Mouse (Mus musculus): ENCODE measurements at regions not wholly inside any gene's neighbourhood (a gene's known extent, or its start where the extent isn't known, plus 50 kb on each side); places are given as distances from the start of the nearest gene placed in this dataset.

DNA sequence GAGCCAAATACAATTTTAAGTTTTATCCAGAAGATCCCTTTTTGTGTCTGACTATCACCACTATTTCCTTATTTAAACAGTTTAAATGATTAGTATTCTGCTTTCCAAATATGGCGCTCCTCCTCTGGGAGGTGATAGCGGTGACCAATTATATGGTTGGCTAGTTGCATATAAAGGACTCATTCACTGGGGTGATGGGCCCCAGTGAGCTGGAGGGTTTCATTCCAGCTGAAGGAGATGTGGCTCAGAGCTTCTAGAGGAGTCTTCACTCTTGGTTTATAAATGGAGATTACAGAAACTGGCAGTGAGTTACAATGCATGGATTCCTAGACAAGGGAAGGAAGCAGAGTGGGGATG lies 50.7 kb upstream of the Gm7361 start:
- no peak for DNase-seq (ENCODE audit: low spot score in 2 of 2)

DNA sequence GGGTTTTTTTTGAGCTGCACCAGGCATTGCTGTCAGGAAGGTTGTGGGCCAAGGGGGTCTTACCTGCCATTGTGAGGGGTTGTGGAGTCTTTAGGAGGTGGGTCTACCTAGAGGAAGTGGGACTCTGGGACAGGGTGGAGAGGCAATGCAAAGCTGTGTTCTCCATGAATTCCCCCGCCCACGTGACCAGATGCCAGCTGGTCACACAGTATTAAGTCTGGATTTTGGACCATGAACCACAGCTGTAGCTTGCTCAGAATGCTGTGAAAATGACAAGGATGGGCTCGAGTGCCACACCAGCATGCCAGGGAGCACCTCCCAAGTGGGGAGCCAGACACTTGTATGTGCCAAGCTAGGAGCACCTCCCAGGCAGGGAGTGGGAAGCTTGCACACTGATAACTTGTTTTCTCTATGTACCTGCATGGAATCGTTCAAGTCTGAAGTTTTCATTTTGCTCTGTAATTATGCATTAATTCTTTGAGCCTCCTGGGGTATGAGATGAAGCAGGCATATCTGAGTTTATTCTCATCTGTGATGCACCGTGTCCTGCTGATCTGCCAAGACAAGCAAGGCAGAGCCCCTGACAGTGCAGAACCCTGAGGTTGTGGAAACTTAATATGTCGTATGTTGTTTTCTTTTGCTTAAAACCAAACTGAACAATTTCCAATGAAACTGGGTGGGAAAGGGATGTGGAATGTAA lies 51.3 kb upstream of the Gm7361 start:
- DNase-seq (ENCODE audit: low spot score in 2 of 2), result no peak

DNA sequence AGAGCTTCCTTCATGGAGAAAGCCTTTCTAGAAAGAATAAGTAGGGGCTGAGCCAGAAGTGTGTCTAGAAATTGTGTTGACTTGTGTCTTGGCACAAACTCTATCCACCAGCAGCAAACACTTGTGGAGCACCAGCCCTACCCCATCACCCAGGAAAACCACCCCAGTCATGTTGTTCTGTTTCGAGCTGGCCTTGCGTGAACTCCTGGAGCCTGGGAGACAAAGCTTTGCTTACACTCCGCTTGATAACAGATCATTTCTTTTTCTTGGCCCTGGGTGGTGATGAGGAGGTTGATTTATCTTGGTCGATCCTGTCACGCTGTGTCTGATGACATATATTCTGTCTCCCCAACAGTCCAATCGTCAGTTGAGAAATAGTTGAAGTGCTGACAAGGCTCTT lies 55.0 kb upstream of the Gm7361 start:
- DNase-seq (ENCODE audit: low spot score in 2 of 2), result no peak

DNA sequence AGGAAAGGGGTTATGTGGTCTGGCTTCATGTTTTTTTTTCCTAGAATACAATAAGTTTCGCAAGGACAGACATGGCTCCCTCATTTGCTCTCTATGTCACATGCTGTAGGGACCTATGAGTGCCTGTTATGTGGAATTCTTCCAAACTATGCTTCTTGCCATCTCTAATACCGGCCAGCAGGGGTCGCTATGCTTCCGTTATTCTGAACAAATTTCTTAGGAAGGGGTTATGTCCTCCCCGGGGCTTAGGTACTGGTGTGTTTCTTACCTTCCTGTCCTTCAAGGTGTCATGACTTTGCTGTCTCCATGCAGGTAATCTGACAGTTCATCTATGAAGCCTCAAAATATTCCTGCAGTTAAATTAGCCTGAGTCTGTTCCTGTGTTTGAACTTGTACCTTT lies 68.1 kb upstream of the Gm7361 start:
- peak in 1 of 2 experiments; percentile 7 for DNase-seq (ENCODE audit: low spot score in 2 of 2)

DNA sequence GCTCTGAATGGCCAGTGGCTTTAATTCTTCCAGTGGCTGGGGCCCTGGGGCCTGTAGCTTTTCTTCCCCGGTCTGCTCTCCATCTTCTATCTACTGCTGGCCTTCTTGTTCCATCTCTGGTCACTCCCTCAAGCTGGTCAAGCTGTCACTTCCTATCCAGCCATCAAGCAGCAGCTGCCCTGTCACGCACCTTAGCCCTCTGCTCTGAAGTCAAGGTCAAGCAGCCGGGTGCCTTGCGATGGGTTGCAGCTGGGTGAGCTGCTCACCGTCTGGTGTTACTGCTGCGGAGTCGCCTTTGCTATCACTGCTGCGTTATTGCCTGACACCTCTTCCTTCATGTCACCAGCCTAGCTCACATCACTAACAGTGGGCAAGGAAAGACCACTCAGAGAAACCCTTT lies 66.0 kb upstream of the Gm10220 start:
- no peak for DNase-seq (ENCODE audit: low spot score in 2 of 2)

- DNase-seq (ENCODE audit: low spot score in 2 of 2), result no peak
Measured at GRCm38 (mm10) chr5:26185417-26185816, 64.2 kb upstream of the Gm10220 start.

DNA sequence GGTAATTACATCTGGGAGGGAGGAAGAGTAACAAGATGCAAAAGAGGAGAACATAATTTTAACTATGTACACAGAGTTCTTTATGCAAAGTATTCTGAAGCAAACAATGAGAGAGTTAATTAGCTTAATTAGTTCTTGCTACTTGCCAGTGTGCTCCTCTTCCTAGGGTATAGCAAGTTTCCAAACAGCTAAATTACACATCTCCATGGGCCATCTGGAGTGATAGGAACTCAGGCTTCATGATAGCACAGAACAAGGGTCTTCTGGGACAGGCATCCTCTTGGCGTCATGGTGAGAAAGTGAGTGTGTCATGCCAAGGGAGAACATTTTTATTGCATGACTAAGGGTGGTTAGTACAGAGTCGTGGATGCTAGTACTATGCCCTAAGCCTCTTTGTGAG lies 54.8 kb upstream of the Gm10220 start:
- DNase-seq (ENCODE audit: low spot score in 2 of 2), result no peak

- DNase-seq (ENCODE audit: low spot score in 2 of 2), result no peak
Measured at GRCm38 (mm10) chr5:26171662-26172384, 50.6 kb upstream of the Gm10220 start.

- no peak for DNase-seq (ENCODE audit: low spot score in 2 of 2)
Measured at GRCm38 (mm10) chr5:26170717-26171500, 49.7 kb upstream of the Gm10220 start.

Measured in layer of hippocampus, adult 8-10 months (tissue).